Mouse (Mus musculus) C2C12 (cell line): ENCODE measurements around the gene Gimap4. TPM values are rescaled to one million over a fixed set of nuclear protein-coding genes. Genes with fewer than 3 reads are reported as not detected.

Experiments
- H3K27me3 ChIP-seq: one replicate; pipeline ENCODE4 v1.6.1; 2011; ENCODE audit not compliant: control insufficient read depth, insufficient read depth, insufficient read length
- H3K36me3 ChIP-seq: one replicate; pipeline ENCODE4 v1.6.1; 2011; ENCODE audit not compliant: control insufficient read depth, insufficient read depth
- H3K4me3 ChIP-seq: one replicate; pipeline ENCODE4 v1.5.1; 2011; ENCODE audit warnings: mild to moderate bottlenecking, control low read depth; ENCODE audit not compliant: poor library complexity, insufficient read depth, severe bottlenecking
- H3K79me2 ChIP-seq: one replicate; pipeline ENCODE4 v1.6.1; 2011; ENCODE audit not compliant: control insufficient read depth, insufficient read depth
- H3K79me3 ChIP-seq: one replicate; pipeline ENCODE4 v1.6.1; 2011; ENCODE audit warnings: low read depth, control low read depth
- H3ac ChIP-seq: one replicate; pipeline ENCODE3; 2011; ENCODE audit warnings: low read depth; ENCODE audit not compliant: control insufficient read depth, insufficient read length
- CEBPB ChIP-seq: IDR thresholded peaks from one replicate; pipeline ENCODE4 v1.6.1; 2011; ENCODE audit warnings: low read depth, mild to moderate bottlenecking, control low read depth, moderate library complexity
- CTCF ChIP-seq: IDR thresholded peaks from one replicate; pipeline ENCODE4 v1.5.1; 2011; ENCODE audit not compliant: control insufficient read depth, insufficient read depth, insufficient read length
- FOSL1 ChIP-seq: IDR thresholded peaks from one replicate; pipeline ENCODE4 v1.8.0; 2011; ENCODE audit warnings: mild to moderate bottlenecking, low read length; ENCODE audit not compliant: poor library complexity, insufficient read depth, severe bottlenecking
- MAX ChIP-seq: IDR thresholded peaks from one replicate; pipeline ENCODE4 v1.6.1; 2011; ENCODE audit warnings: mild to moderate bottlenecking, control low read depth
- MYOD1 ChIP-seq: IDR thresholded peaks from one replicate; pipeline ENCODE4 v1.6.1; 2011; ENCODE audit warnings: low read depth; ENCODE audit not compliant: control insufficient read depth, insufficient read length
- MYOG ChIP-seq: IDR thresholded peaks from one replicate; pipeline ENCODE4 v1.6.1; 2011; ENCODE audit not compliant: control insufficient read depth, insufficient read length; ENCODE audit errors: extremely low read depth
- USF1 ChIP-seq: IDR thresholded peaks from one replicate; pipeline ENCODE4 v1.6.1; 2011; ENCODE audit warnings: low read depth, mild to moderate bottlenecking, control low read depth, moderate library complexity
- polyA plus RNA-seq: library from polyadenylated mRNA; unstranded; fragments of >200 nt; fragmentation: generic; extraction: Trizol; gene quantifications from one replicate; pipeline ENCODE4 v1.2.1, GENCODE M21; 2012; ENCODE audit warnings: missing spikeins

The Gimap4 gene
- polyA plus RNA-seq, 1 experiment = 0.04 TPM

GRCm38 (mm10) chr6:48684806-48685205 lies 457 bp downstream of the Gimap4 start:
- H3ac ChIP-seq = no peak overlapping the region
- H3K36me3 ChIP-seq = no peaks in the 10 kb centered on the region
- TF ChIP-seq USF1 (no peak), MAX (no peak), MYOG (no peak), CEBPB (no peak), MYOD1 (no peak)
- no peaks in the 10 kb centered on the region for H3K79me2 ChIP-seq
- no peaks in the 10 kb centered on the region for H3K27me3 ChIP-seq
- no peak overlapping the region for H3K4me3 ChIP-seq
- H3K79me3 ChIP-seq = no peaks in the 10 kb centered on the region

- TF ChIP-seq CTCF (no peak), FOSL1 (no peak), MYOD1 (no peak), MAX (no peak), MYOG (no peak), USF1 (no peak), CEBPB (no peak)
- no peak overlapping the region for H3K4me3 ChIP-seq
- no peaks in the 10 kb centered on the region for H3K79me3 ChIP-seq
- H3K36me3 ChIP-seq = no peaks in the 10 kb centered on the region
- no peak overlapping the region for H3ac ChIP-seq
- no peaks in the 10 kb centered on the region for H3K27me3 ChIP-seq
- H3K79me2 ChIP-seq = no peaks in the 10 kb centered on the region
These were observed 902 bp downstream of the Gimap4 start for GRCm38 (mm10) chr6:48685251-48685650.

GRCm38 (mm10) chr6:48685694-48686665 lies 1.6 kb downstream of the Gimap4 start:
- no peak overlapping the region for H3K4me3 ChIP-seq
- TF ChIP-seq FOSL1 (no peak), USF1 (no peak), MAX (no peak), CTCF (no peak), MYOG (no peak), CEBPB (no peak), MYOD1 (no peak)
- H3K36me3 ChIP-seq = no peaks in the 10 kb centered on the region
- no peaks in the 10 kb centered on the region for H3K79me2 ChIP-seq
- no peaks in the 10 kb centered on the region for H3K79me3 ChIP-seq
- H3K27me3 ChIP-seq = no peaks in the 10 kb centered on the region
- no peak overlapping the region for H3ac ChIP-seq

- no peak overlapping the region for H3K4me3 ChIP-seq
- no peaks in the 10 kb centered on the region for H3K79me3 ChIP-seq
- H3ac ChIP-seq = no peak overlapping the region
- TF ChIP-seq CTCF (no peak), MYOG (no peak), MAX (no peak), CEBPB (no peak), MYOD1 (no peak), FOSL1 (no peak), USF1 (no peak)
- no peaks in the 10 kb centered on the region for H3K27me3 ChIP-seq
- no peaks in the 10 kb centered on the region for H3K36me3 ChIP-seq
- no peaks in the 10 kb centered on the region for H3K79me2 ChIP-seq
These were observed 2.7 kb downstream of the Gimap4 start for GRCm38 (mm10) chr6:48687077-48687476.

- no peaks in the 10 kb centered on the region for H3K36me3 ChIP-seq
- TF ChIP-seq MYOG (no peak), USF1 (no peak)
- H3K4me3 ChIP-seq = no peak overlapping the region
- H3K79me2 ChIP-seq = no peaks in the 10 kb centered on the region
- no peaks in the 10 kb centered on the region for H3K27me3 ChIP-seq
- no peaks in the 10 kb centered on the region for H3K79me3 ChIP-seq
- no peak overlapping the region for H3ac ChIP-seq
These were observed 5.0 kb downstream of the Gimap4 start for GRCm38 (mm10) chr6:48689320-48689719.

- no peak for TF ChIP-seq MAX
- no peak for TF ChIP-seq MYOD1
- no peak for TF ChIP-seq CEBPB
- TF ChIP-seq FOSL1 = no peak
- TF ChIP-seq MYOG = no peak
- no peak for TF ChIP-seq USF1
- no peak for TF ChIP-seq CTCF
- no peaks in the 10 kb centered on the region for H3K79me2 ChIP-seq
- no peaks in the 10 kb centered on the region for H3K36me3 ChIP-seq
- H3K79me3 ChIP-seq = no peaks in the 10 kb centered on the region
- H3ac ChIP-seq = no peak overlapping the region
- H3K4me3 ChIP-seq = no peak overlapping the region
- no peaks in the 10 kb centered on the region for H3K27me3 ChIP-seq
These were observed 8.6 kb downstream of the Gimap4 start for GRCm38 (mm10) chr6:48692962-48693361.
